Mouse (Mus musculus) G1E-ER4 (cell line): ENCODE measurements around the gene Cry1. TPM values are rescaled to one million over a fixed set of nuclear protein-coding genes. Genes with fewer than 3 reads are reported as not detected.

Source experiments
- GATA1 ChIP-seq: IDR thresholded peaks from one replicate; pipeline ENCODE4 v1.8.0; 2012; ENCODE audit warnings: low read length, inconsistent platforms
- polyA plus RNA-seq: library from polyadenylated mRNA; stranded (reverse); fragments of >175 nt; gene quantifications from 2 replicates; pipeline ENCODE4 v1.2.3, GENCODE M21; 2012

Gene Cry1
- polyA plus RNA-seq: not detected in 2 replicates

DNA sequence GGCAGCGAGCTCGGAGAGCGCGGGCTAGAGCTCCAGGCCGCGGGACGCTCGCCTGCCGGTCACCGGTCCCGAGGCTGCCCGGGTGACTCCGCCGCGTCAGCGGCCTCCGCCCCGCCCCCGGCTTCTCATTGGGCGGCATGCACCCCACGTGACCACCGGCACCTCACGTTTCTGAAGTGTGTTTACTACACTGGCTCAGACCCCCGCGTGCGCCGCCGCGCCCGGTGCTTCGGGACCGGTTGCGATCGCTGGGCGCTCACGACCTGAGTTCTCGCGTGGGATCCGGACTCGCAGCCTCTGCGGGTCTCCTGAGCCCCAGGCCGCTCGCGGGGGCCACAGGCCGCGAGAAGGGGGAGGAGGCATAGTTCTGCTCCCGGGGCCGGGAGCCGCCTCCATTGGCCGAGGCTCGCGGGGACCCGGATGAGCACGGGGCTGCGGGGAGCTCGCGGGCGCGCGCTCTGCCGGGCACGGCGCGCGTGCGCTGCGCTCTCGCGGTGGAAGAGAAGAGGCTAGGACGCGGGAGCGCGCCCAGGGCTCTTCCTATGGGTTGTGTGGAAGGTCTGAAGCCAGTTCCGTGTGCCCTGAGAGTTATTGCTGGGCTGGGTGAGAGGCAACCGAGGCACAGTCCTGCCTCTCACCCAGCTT lies at the start of gene Cry1:
Cry1 (minus strand) TSS at position 101 of the 645 bp plus-strand sequence.
- no peak for TF ChIP-seq GATA1

GRCm38 (mm10) chr10:85221771-85222050 lies 36.8 kb upstream of the Cry1 start:
- no peak for TF ChIP-seq GATA1

DNA sequence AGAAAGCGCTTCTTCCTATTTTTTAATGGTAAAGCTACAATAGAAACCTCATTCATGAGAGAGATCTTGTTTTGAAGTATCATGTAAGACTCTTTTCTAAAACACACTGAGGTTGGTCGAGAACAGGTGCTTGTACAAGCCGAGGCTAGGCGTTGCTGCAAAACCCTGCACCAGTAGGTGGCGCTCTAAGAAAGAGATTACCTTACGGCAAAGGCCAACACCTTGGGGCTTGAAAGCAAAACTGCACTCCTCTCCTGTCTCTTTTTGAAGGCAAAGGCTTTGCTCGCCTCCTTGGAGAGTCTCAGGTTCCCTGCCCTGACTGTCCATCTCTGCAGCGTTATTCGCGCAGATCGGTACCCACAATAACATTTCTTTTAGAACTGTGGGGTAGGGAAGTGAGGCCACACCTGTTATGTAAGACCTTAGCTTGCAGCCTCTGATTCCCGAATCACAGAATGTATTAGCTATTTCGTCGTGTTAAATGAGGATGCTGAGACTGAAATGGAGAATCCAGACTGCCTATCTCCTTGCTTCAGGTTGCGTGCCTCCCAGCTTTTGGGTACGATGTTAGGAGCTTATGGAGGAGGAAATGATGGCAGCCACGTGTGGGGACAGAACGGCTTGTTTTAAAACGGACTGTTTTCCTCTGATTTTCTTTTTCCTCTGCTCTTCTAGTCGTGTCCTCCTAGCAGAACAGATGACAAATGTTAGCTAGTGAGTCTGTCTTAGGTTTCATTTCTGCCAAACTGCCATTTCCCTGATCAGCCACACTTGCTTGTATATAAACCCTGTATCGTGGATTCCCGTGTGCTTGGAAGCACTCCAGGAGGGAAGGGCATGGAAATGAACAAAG lies 36.3 kb upstream of the Cry1 start:
- TF ChIP-seq GATA1: no peak

DNA sequence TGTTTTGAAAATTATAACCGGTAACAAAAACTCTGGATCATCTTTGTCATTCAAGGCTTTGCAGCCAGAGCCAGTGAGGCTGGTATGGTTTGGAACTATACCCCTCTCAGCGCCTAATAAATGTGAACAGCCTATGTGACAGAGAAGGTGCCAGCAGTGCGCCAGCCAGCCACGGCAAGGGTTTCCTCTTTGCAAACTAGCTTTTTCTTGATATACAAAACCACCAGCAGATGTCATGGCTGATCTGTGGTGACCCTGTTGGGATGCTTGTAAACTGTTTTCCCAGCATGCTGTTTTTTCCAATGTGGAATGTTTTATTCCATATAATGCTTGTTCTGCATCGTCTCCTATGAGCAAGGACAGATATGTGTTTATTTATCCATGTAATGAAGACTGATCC lies 30.0 kb upstream of the Cry1 start:
- TF ChIP-seq GATA1: no peak

DNA sequence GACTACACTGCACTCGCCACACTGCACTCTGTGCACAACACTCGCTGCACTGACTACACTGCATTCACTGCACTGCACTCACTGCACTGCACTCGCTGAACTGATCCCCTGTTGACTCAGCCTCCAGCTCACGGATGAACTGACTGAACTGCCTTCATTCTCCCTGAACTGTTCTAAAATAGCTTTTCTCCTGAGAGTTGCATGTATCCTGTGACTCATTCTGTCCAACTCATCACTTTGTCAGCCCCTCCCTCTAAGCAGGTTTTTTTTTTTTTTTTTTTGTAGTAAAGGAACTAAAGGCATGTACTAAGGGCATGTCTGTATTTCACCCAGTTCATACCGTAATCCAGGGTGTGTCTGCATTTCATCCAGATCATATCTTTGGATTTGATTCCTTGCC lies 26.8 kb upstream of the Cry1 start:
- TF ChIP-seq GATA1: no peak

DNA sequence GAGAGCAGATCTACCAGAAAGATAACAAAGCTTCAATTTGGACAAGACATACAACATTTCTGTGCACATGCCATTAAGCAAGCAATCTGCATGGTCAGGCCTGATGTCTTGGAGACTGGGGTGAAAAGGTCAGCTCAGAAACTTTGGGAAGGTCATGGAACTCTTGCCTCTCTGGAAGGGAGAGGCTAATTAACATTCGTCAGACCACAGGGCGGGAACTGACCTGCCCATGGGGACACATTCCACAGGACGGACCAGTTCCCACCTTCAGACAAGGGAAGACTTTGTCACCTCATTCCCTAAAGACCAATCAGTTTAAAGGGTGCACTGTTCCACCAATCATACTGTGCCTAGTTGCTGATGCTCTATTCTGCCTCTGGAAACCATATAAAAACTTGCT lies 25.3 kb upstream of the Cry1 start:
- TF ChIP-seq GATA1: no peak

DNA sequence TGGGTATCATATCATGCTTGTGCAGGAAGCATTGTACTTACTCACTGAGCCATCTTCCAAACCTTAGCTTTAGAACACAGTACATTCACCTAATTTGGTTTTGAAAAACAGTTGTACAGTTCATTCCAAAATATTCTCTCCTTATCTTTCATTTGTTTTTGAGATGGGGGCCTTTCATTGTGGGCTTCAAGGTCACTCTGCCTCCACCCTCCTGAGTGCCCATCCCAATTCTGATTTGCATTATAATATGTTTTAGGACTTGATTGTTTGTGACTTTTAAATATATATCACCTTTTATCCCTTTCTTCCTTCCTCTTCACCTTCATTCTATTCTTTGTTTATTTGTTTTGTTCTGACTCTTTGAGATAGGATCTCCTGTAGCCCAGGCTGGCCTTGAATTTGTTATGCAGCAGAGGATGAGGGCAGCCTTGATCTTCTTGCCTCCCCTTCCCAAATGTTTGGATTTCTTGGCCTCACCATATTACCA lies 24.3 kb upstream of the Cry1 start:
- TF ChIP-seq GATA1: no peak

GRCm38 (mm10) chr10:85205316-85205715 lies 20.5 kb upstream of the Cry1 start:
- no peak for TF ChIP-seq GATA1

DNA sequence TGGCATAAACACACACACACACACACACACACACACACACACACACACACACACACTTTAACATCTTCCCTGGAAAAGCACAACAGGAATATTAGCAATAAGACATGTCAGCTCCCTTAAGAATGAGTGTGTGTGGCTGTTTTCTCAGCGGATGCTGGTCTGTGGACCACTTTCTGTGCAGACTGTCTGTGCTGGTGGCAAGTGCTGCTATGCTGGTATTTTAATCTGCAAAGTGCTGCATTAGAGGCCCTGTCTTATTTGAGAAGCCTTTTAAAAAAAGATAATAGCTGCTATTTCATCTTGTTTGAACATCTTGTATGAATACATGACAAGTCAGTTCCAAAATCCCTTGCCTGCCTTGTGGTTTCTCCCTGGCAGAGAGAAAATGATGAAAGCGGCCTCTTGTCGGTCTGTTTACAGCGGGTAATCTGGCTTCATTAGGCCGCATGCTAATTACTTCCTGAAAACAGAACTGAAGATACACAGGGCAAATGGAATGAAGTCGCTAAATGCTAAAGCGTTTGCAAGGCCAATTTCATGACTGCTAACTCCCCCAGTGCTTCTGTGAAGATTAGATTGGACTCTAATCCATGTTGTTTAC lies 19.5 kb upstream of the Cry1 start:
- no peak for TF ChIP-seq GATA1

GRCm38 (mm10) chr10:85194528-85194927 lies 9.7 kb upstream of the Cry1 start:
- no peak for TF ChIP-seq GATA1

GRCm38 (mm10) chr10:85193321-85193720 lies 8.5 kb upstream of the Cry1 start:
- no peak for TF ChIP-seq GATA1

GRCm38 (mm10) chr10:85190652-85191051 lies 5.8 kb upstream of the Cry1 start:
- TF ChIP-seq GATA1: no peak

GRCm38 (mm10) chr10:85189966-85190365 lies 5.1 kb upstream of the Cry1 start:
- TF ChIP-seq GATA1: no peak

GRCm38 (mm10) chr10:85186499-85186794 lies 1.6 kb upstream of the Cry1 start:
- no peak for TF ChIP-seq GATA1

DNA sequence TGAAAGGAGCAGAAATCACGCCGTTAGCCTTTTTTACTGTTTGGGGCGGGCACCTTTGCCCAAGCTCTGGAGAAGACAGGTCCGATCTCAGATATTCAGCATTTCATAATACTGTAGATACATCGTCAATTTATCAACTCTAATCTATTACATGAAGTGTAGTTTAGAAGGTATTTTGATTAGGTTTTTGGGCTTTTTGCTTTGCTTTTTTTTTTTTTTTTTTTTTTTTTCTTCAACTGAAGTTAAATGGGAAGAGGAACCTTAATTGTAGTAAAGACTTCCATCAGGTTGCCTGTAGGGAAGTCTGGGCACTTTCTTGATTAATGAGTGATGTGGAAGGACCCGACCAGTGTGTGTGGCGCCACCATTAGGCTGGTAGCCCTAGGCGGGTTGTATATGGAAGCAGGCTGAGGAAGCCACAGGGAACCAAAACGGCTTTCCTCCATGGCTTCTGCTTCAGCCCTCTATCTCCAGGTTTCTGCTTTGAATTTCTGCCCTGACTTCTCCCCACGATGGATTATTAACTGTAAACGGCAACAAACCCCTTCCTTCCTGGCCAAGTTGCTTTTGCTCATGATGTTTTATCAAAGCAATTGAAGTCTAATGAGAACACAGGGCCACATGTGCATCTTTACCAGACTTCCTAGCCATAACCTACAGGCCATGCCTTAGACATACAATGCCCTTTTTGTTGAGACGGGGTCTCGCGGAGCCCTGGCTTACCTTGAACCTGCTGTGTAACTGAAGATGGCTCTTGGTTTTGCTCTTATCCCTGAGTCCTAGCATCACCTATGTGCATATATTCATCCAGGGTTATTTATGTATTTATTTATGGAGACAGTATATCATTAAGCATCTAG lies 1.0 kb upstream of the Cry1 start:
- TF ChIP-seq GATA1: no peak

GRCm38 (mm10) chr10:85184201-85184963 lies 482 bp downstream of the Cry1 start:
- TF ChIP-seq GATA1: no peak
